Mouse (Mus musculus) forebrain, embryonic 16.5 days (tissue): ENCODE measurements around the gene Efna5. TPM values are rescaled to one million over a fixed set of nuclear protein-coding genes. Genes with fewer than 3 reads are reported as not detected.
A peak's percentile ranks its signal among the peaks of the same experiment; 100 is the strongest.

Experiments
- ATAC-seq: fragments of 200-750 bp; cut with Nextera tagmentation; 2 replicates; pipeline ENCODE4 v1.8.0; 2017; ENCODE audit warnings: mild to moderate bottlenecking, moderate library complexity
- H3K27ac ChIP-seq: fragments of 300-500 bp; sonication (generic); 2 replicates; pipeline ENCODE4 v1.5.1; 2014; ENCODE audit warnings: low read length, control low read depth
- H3K27me3 ChIP-seq: fragments of 300-500 bp; sonication (generic); replicated peaks from 2 replicates; pipeline ENCODE4 v1.6.1; 2014; ENCODE audit warnings: low read length; ENCODE audit not compliant: control insufficient read depth, insufficient read depth
- H3K36me3 ChIP-seq: fragments of 300-500 bp; sonication (generic); 2 replicates; pipeline ENCODE4 v1.6.1; 2014; ENCODE audit not compliant: control insufficient read depth, insufficient read depth
- H3K4me1 ChIP-seq: fragments of 300-500 bp; sonication (generic); replicated peaks from 2 replicates; pipeline ENCODE4 v1.6.1; 2014; ENCODE audit warnings: low read length; ENCODE audit not compliant: control insufficient read depth, insufficient read depth
- H3K4me2 ChIP-seq: fragments of 300-500 bp; sonication (generic); 2 replicates; pipeline ENCODE4 v1.6.1; 2014; ENCODE audit warnings: mild to moderate bottlenecking, low read length, control low read depth
- H3K4me3 ChIP-seq: fragments of 300-500 bp; sonication (generic); replicated peaks from 2 replicates; pipeline ENCODE4 v1.5.1; 2014; ENCODE audit warnings: mild to moderate bottlenecking, low read length, control low read depth
- H3K9ac ChIP-seq: fragments of 300-500 bp; sonication (generic); replicated peaks from 2 replicates; pipeline ENCODE4 v1.6.1; 2014; ENCODE audit warnings: low read depth, low read length, control low read depth
- H3K9me3 ChIP-seq: fragments of 300-500 bp; sonication (generic); 2 replicates; pipeline ENCODE4 v1.6.1; 2016; ENCODE audit warnings: low read length; ENCODE audit not compliant: control insufficient read depth
- WGBS: fragments of 180-500 bp; shearing (Covaris S2); extraction: QIAGEN DNeasy Blood & Tissue Kit; methylation state at CpG from one replicate; pipeline ENCODE4 v1.1.7; 2014; 5-methylcytosine and 5-hydroxymethylcytosine counted together
- polyA plus RNA-seq: library from polyadenylated mRNA; unstranded; fragments of >200 nt; fragmentation: Nextera tagmentation; extraction: Ambion mirVana; gene quantifications from 2 replicates; pipeline ENCODE4 v1.2.1, GENCODE M21; 2015

Gene Efna5
- polyA plus RNA-seq, 1 experiment from 2014 or later = 22.4 TPM

DNA sequence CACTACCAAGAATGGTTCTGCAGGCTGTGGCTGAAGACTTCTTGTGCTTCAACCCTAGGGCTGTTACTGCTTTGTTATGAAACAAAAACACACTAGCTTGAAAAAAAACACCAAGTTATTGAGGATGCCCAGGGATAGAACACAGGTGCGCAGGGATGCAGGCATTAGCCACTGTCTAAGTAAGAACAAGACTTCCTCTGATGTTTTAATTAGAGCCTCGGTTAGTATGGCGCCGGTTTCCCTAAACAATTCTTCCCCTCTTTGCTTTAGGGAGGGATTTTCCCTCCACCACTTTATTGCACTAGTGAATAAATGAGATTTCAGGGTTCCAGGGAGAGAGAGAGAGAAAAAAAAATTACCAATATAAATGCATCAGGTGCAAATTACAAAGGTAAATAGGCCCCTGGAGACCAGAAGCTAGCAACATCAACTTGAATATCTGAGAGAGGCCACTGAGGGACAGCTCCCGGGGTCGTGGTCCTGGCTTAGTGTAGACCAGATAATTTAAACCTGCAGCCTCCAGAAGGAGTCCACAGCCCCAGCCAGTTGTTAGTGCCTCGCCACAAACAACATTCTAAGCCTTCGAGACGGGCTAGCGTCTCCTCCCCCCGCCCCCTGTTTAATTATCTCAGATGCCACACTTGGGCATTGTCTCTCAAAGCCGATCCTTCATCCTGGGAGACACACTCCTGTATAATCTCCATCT, 163.5 kb downstream of the Efna5 start:
- no peak for ATAC-seq
- Histone ChIP-seq H3K9me3 (no peaks in the 10 kb centered on the region), H3K27me3 (no peaks in the 10 kb centered on the region), H3K9ac (no peak overlapping the region), H3K36me3 (no peaks in the 10 kb centered on the region), H3K4me2 (no peak overlapping the region), H3K4me1 (peaks cover 7% of the 10 kb centered on the region), H3K4me3 (no peak overlapping the region), H3K27ac (no peak overlapping the region)
- WGBS = 12% methylated on average over 12 of the region's 12 CpGs

DNA sequence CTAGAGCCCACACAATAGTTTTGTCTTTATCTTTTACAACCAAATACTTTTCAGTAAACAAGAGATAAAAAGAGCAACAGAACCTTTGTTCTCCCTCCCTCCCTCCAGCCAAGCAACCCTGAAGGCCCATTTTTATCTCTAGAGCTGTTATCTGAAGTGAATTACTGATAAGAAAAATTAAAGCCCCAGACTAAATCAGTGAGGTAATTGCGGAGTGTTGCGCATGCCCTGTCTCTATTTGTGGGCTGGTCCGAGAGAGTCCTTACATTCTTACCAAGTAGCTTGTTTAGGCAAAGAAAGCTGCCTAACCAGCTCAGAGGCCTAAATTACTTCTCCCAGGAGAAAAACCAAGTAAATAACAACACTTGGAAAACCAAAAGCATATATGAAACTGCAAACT, 167.7 kb downstream of the Efna5 start:
- 95% methylated on average over 3 of the region's 3 CpGs for WGBS
- no peak overlapping the region for H3K27ac ChIP-seq
- H3K27me3 ChIP-seq = no peaks in the 10 kb centered on the region
- no peaks in the 10 kb centered on the region for H3K9me3 ChIP-seq
- H3K4me1 ChIP-seq = peaks cover 5% of the 10 kb centered on the region
- H3K36me3 ChIP-seq = no peaks in the 10 kb centered on the region
- H3K9ac ChIP-seq = no peak overlapping the region
- no peak overlapping the region for H3K4me2 ChIP-seq
- no peak overlapping the region for H3K4me3 ChIP-seq
- no peak for ATAC-seq

DNA sequence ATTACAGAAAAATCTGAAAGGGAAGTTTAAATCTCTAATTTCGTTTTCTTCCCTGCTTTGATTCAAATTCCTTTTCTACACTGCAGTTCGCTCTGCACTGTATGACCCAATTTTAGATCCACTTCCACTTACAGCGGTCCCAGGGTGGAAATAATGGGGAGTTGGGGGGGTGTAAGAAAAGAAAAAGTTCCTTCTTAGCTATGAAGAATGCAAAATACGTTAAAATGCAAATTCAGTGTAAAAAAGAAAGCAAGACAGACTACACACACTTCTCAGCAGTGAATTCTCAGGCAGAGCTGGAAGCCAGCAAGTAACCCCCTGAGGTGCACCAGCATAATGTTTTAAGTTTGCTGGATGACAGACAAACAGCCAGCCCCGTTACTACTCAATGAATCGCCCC, 174.7 kb downstream of the Efna5 start:
- H3K27me3 ChIP-seq = no peaks in the 10 kb centered on the region
- no peak overlapping the region for H3K4me2 ChIP-seq
- no peak overlapping the region for H3K9ac ChIP-seq
- H3K36me3 ChIP-seq = no peaks in the 10 kb centered on the region
- no peak overlapping the region for H3K27ac ChIP-seq
- WGBS = 19% methylated on average over 6 of the region's 6 CpGs
- peak; percentile 65; the same call in 1 of the 2 replicates for ATAC-seq
- no peak overlapping the region for H3K4me3 ChIP-seq
- no peaks in the 10 kb centered on the region for H3K9me3 ChIP-seq
- H3K4me1 ChIP-seq = no peaks in the 10 kb centered on the region; the same call in 1 of the 2 replicates

DNA sequence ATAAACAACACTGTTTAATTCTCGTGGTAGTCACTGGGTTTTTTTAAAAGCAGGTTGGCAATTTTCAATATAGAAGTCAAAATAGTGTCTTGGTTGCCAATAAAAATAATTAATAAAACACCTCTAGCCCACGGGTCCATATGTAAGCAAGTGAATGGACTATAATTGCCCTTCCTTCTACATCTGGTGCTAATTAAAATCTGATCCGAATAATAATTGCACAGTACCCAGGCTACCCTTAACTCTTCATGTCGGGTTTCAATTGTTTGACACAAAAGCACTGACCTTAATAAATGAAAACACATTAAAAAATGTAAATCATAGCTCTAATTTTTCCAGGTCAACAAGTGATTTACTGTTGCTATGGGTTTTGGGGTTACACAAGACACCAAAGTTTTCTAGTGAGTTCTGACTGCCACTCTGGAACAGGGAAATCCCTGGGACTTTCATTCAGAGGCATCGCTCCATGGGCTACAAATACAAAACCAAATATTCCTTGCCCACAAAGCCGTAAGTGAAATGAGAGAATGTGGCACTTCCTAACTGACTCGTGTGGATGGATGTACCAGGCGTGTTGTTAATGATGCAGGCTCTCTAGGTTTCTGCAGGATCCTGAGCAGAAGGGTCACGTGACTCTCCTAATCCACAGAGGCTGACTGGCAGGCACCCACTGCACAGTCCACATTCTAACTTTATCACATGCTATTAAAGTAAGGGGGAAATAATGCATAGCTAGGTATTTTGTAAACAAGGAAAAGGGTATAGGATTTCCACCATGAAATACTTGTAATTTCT, 178.9 kb downstream of the Efna5 start:
- ATAC-seq = no peak; the same call in 1 of the 2 replicates
- 23% methylated on average over 9 of the region's 9 CpGs for WGBS

DNA sequence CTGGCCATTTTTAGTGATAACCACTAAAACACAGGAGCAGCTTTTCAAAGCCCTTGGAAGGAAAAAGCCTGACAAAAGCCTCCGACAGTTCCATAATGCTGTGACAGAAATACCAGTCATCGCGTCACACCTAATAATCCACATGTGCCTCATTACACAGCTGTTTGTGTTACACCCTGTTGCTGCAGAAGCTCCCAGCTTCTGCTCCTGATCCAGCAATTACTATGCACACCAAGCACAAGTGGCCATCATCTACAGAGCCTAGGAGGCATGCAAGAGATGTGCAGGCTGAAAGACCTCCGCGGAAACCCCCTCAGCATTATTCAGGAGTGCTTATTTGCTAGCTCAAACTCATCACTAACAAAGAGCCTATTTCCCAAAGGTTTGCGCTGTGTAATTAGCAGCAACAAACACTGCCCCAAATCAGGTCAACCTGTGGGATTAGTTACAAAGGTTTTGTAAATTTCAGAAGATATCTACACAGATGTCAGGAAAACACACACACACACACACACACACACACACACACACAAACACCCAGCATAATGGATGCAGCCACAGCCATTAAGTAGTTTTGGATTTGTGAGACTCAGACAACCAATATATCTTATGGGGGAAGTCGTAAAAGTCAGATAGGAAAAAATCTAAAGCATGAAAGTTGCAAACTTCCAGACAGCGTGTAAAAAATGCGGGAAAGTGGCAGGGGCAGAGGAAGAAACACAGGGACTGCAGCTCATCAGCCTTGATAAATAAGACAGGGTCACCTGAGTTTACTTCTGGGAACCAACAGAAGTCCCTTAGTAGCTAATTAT, 180.1 kb downstream of the Efna5 start:
- Histone ChIP-seq H3K4me1 (peaks cover 7% of the 10 kb centered on the region; the same call in 1 of the 2 replicates), H3K9me3 (no peaks in the 10 kb centered on the region), H3K9ac (no peak overlapping the region), H3K27ac (no peak overlapping the region), H3K36me3 (no peaks in the 10 kb centered on the region), H3K4me2 (no peak overlapping the region), H3K27me3 (no peaks in the 10 kb centered on the region), H3K4me3 (no peak overlapping the region)
- WGBS = 29% methylated on average over 9 of the region's 9 CpGs
- no peak for ATAC-seq

More for the DNA sequence above, 178.9 kb downstream of the Efna5 start:
- Histone ChIP-seq H3K4me2 (no peak overlapping the region), H3K27me3 (no peaks in the 10 kb centered on the region), H3K4me1 (peaks cover 7% of the 10 kb centered on the region; the same call in 1 of the 2 replicates), H3K27ac (no peak overlapping the region), H3K36me3 (no peaks in the 10 kb centered on the region), H3K9ac (no peak overlapping the region), H3K9me3 (no peaks in the 10 kb centered on the region), H3K4me3 (no peak overlapping the region)

DNA sequence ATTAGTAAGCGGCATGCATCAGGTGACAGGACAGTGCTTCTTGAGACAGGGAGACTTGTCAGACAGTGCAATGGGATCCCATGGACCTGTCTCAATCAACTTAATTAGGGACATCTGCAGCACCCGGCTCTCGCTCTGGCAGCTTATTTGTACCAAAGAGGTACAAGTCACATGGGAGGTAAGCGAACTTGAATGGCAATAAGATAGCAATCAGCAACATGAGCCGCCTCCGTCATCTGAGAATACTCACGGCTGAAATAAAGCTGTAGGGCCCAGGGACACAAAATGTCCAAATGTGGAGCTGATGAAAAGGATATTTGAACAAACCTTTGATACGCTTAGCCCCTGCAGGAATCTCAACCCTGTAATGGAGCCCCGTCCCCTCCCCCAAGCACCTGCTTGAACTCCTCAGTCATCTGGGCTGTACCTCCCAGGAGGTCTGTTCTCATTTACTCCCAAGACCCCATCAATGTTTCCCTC, 186.1 kb downstream of the Efna5 start:
- no peak overlapping the region for H3K9ac ChIP-seq
- no peaks in the 10 kb centered on the region for H3K9me3 ChIP-seq
- H3K36me3 ChIP-seq = no peaks in the 10 kb centered on the region
- 72% methylated on average over 9 of the region's 9 CpGs for WGBS
- H3K27ac ChIP-seq = no peak overlapping the region
- no peak overlapping the region for H3K4me2 ChIP-seq
- peaks cover 9% of the 10 kb centered on the region; the same call in 1 of the 2 replicates for H3K4me1 ChIP-seq
- no peak for ATAC-seq
- H3K4me3 ChIP-seq = no peak overlapping the region
- H3K27me3 ChIP-seq = no peaks in the 10 kb centered on the region

DNA sequence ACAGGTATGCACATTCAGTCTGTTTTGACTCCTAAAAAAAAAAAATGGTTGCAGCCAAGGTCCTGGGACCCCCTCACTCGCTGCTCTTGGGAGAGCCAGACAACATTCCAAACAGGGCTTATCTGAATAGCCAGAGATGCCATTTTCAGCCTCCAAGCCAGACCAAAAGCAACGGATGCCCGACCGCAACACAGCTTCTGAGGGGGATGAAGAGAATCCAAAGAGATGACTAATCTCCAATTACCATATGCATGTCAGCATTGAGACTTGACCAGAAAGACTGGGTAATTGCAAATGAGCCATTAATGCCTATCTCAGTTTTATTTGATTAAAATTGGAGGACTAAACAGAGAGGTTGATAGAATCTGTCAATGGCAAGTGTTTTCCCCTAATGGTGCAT, 188.9 kb downstream of the Efna5 start:
- ATAC-seq = peak; percentile 38; the same call in 1 of the 2 replicates
- Histone ChIP-seq H3K27me3 (no peaks in the 10 kb centered on the region; the same call in 1 of the 2 replicates), H3K4me3 (no peak overlapping the region), H3K4me2 (no peak overlapping the region), H3K9me3 (no peaks in the 10 kb centered on the region), H3K36me3 (no peaks in the 10 kb centered on the region), H3K27ac (no peak overlapping the region), H3K9ac (no peak overlapping the region), H3K4me1 (peaks cover 4% of the 10 kb centered on the region; the same call in 1 of the 2 replicates)
- WGBS = 7% methylated on average over 4 of the region's 4 CpGs

DNA sequence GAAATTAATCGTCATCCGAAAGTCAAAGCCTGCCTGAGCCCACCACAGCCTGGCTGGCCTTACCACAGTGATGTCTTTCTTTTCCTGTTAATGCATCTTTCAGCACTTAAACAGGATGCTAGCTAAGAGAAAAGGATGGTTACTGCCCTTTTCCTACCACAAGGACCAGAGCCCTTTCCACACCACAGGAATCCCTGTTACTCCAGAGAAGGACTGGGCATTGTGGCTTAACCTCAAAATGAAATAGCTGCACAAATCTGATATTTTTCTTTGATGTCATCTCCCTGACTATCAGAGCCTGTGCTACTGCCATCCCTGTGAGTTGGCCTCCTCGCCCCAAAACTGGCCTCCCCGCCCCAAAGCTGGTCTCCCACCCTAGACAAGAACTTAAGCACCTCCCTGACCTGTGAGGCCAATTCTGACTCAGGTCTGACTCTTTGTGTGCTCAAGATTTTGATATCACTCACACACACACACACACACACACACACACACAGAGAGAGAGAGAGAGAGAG, 189.9 kb downstream of the Efna5 start:
- Histone ChIP-seq H3K4me2 (no peak overlapping the region), H3K9ac (no peak overlapping the region), H3K4me1 (peaks cover 4% of the 10 kb centered on the region; the same call in 1 of the 2 replicates), H3K36me3 (no peaks in the 10 kb centered on the region), H3K27me3 (no peaks in the 10 kb centered on the region; the same call in 1 of the 2 replicates), H3K27ac (no peak overlapping the region), H3K4me3 (no peak overlapping the region), H3K9me3 (no peaks in the 10 kb centered on the region)
- no peak for ATAC-seq
- WGBS = 82% methylated on average over 4 of the region's 4 CpGs
